Mouse (Mus musculus): ENCODE measurements around the gene Vps52.

Gene Vps52

GRCm38 (mm10) chr17:33955555-33956214 is at the start of gene Vps52, which contains the start of gene Rps18:
Gene Vps52, plus strand, starts transcription at chr17:33955812.
Gene Rps18, minus strand, starts transcription at chr17:33956001.
- DNase-seq (ENCODE audit: low spot score): peak; percentile 98

GRCm38 (mm10) chr17:33908331-33909076 is 47.1 kb upstream of the Vps52 start:
- no peak for DNase-seq (ENCODE audit: low spot score)

- DNase-seq (ENCODE audit: low spot score): peak; percentile 98
These were observed 46.3 kb upstream of the Vps52 start, which contains the start of gene Daxx for GRCm38 (mm10) chr17:33909077-33909868. Gene Daxx, plus strand, starts transcription at chr17:33909414.

GRCm38 (mm10) chr17:33909869-33910250 is 45.8 kb upstream of the Vps52 start:
- DNase-seq (ENCODE audit: low spot score): no peak

- no peak for DNase-seq (ENCODE audit: low spot score)
These were observed 45.1 kb upstream of the Vps52 start for GRCm38 (mm10) chr17:33910346-33911051.

GRCm38 (mm10) chr17:33911052-33911812 is 44.4 kb upstream of the Vps52 start:
- no peak for DNase-seq (ENCODE audit: low spot score)

- DNase-seq (ENCODE audit: low spot score): no peak
These were observed 43.7 kb upstream of the Vps52 start for GRCm38 (mm10) chr17:33911813-33912414.

- no peak for DNase-seq (ENCODE audit: low spot score)
These were observed 42.3 kb upstream of the Vps52 start for GRCm38 (mm10) chr17:33913264-33913663.

GRCm38 (mm10) chr17:33913905-33914304 is 41.7 kb upstream of the Vps52 start:
- DNase-seq (ENCODE audit: low spot score): no peak

- DNase-seq (ENCODE audit: low spot score): no peak
These were observed 40.6 kb upstream of the Vps52 start for GRCm38 (mm10) chr17:33914969-33915391.

GRCm38 (mm10) chr17:33915671-33916250 is 39.9 kb upstream of the Vps52 start, which contains the start of the genes Tapbp and Zbtb22:
Gene Tapbp, plus strand, starts transcription at chr17:33915899.
Gene Zbtb22, plus strand, starts transcription at chr17:33915904.
- DNase-seq (ENCODE audit: low spot score): peak; percentile 96

- no peak for DNase-seq (ENCODE audit: low spot score)
These were observed 39.3 kb upstream of the Vps52 start for GRCm38 (mm10) chr17:33916294-33916693.

- DNase-seq (ENCODE audit: low spot score): no peak
These were observed 38.6 kb upstream of the Vps52 start for GRCm38 (mm10) chr17:33916847-33917655.

GRCm38 (mm10) chr17:33917656-33918292 is 37.8 kb upstream of the Vps52 start:
- DNase-seq (ENCODE audit: low spot score): no peak

- DNase-seq (ENCODE audit: low spot score): no peak
These were observed 37.1 kb upstream of the Vps52 start for GRCm38 (mm10) chr17:33918293-33919203.

GRCm38 (mm10) chr17:33919351-33920281 is 36.0 kb upstream of the Vps52 start:
- DNase-seq (ENCODE audit: low spot score): peak; percentile 63

Measured in layer of hippocampus, adult 11-12 months (tissue).